Mouse (Mus musculus) adipocyte (in vitro differentiated cells): Measurements from ENCODE around the gene Upk3a.
"Not testable (repeated sequence)": the region's sequence is repeated elsewhere in the genome, so short reads cannot be mapped to it uniquely, and the experiment has no call there.

Source experiments
- DNase-seq: peaks from one replicate; pipeline ENCODE4 v3.0.0-alpha.2; 2016; ENCODE audit warnings: low spot score

The Upk3a gene

GRCm38 (mm10) chr15:85000984-85001982 lies 15.7 kb upstream of the Upk3a start:
- peak; percentile 47 for DNase-seq

- DNase-seq: no peak
Observed at GRCm38 (mm10) chr15:85009666-85010065, 7.3 kb upstream of the Upk3a start.

- no peak for DNase-seq
Observed at GRCm38 (mm10) chr15:85011895-85012661, 4.9 kb upstream of the Upk3a start.

- no peak for DNase-seq
Observed at GRCm38 (mm10) chr15:85012662-85013054, 4.3 kb upstream of the Upk3a start.

- DNase-seq: no peak
Observed at GRCm38 (mm10) chr15:85015771-85016170, 1.2 kb upstream of the Upk3a start.

- no peak for DNase-seq
Observed at GRCm38 (mm10) chr15:85022211-85022610, 5.3 kb downstream of the Upk3a start.

- DNase-seq: no peak
Observed at GRCm38 (mm10) chr15:85026197-85026596, 9.3 kb downstream of the Upk3a start.

- DNase-seq: no peak
Observed at GRCm38 (mm10) chr15:85027740-85028139, 10.8 kb downstream of the Upk3a start.

- DNase-seq: not testable (repeated sequence)
Observed at GRCm38 (mm10) chr15:85028648-85029047, 11.7 kb downstream of the Upk3a start, which contains the start of gene Fam118a. Gene Fam118a, plus strand, starts transcription at chr15:85028948.

- not testable (repeated sequence) for DNase-seq
Observed at GRCm38 (mm10) chr15:85030643-85031042, 13.7 kb downstream of the Upk3a start.

- no peak for DNase-seq
Observed at GRCm38 (mm10) chr15:85031866-85032265, 14.9 kb downstream of the Upk3a start.

GRCm38 (mm10) chr15:85033916-85034315 lies 17.0 kb downstream of the Upk3a start:
- not testable (repeated sequence) for DNase-seq

GRCm38 (mm10) chr15:85036566-85037342 lies 19.8 kb downstream of the Upk3a start:
- peak; percentile 94 for DNase-seq

GRCm38 (mm10) chr15:85037343-85037690 lies 20.4 kb downstream of the Upk3a start:
- DNase-seq: peak; percentile 12

- DNase-seq: no peak
Observed at GRCm38 (mm10) chr15:85041546-85042225, 24.7 kb downstream of the Upk3a start.

GRCm38 (mm10) chr15:85042361-85042954 lies 25.5 kb downstream of the Upk3a start:
- DNase-seq: peak; percentile 78

- no peak for DNase-seq
Observed at GRCm38 (mm10) chr15:85043116-85043515, 26.2 kb downstream of the Upk3a start.

- no peak for DNase-seq
Observed at GRCm38 (mm10) chr15:85043761-85044160, 26.8 kb downstream of the Upk3a start.

- no peak for DNase-seq
Observed at GRCm38 (mm10) chr15:85046230-85046950, 29.4 kb downstream of the Upk3a start.

- no peak for DNase-seq
Observed at GRCm38 (mm10) chr15:85047865-85048264, 30.9 kb downstream of the Upk3a start.
